Mouse (Mus musculus) embryo, embryonic 11.5 days (tissue): ENCODE results near the gene Snx25.
A peak's percentile ranks its signal among the peaks of the same experiment; 100 is the strongest.

ENCODE experiments used
- DNase-seq: peaks from one replicate; pipeline ENCODE4 v3.0.0-alpha.2; 2012; ENCODE audit warnings: low read depth, low spot score

Gene Snx25

GRCm38 (mm10) chr8:46152064-46153031, at the start of gene Snx25:
Gene Snx25 (minus strand): TSS chr8:46152159.
- peak; percentile 69 for DNase-seq

GRCm38 (mm10) chr8:46197673-46198072, 45.7 kb upstream of the Snx25 start:
- DNase-seq, result no peak

GRCm38 (mm10) chr8:46196877-46197276, 44.9 kb upstream of the Snx25 start:
- no peak for DNase-seq

- DNase-seq, result no peak
Measured at GRCm38 (mm10) chr8:46193100-46193499, 41.1 kb upstream of the Snx25 start.

- peak; percentile 41 for DNase-seq
Measured at GRCm38 (mm10) chr8:46185361-46185760, 33.4 kb upstream of the Snx25 start.

GRCm38 (mm10) chr8:46180136-46180535, 28.2 kb upstream of the Snx25 start:
- no peak for DNase-seq

- no peak for DNase-seq
Measured at GRCm38 (mm10) chr8:46173651-46174050, 21.7 kb upstream of the Snx25 start.

- no peak for DNase-seq
Measured at GRCm38 (mm10) chr8:46163870-46164190, 11.9 kb upstream of the Snx25 start.

- DNase-seq, result peak; percentile 87
Measured at GRCm38 (mm10) chr8:46162953-46163869, 11.3 kb upstream of the Snx25 start.

- DNase-seq, result no peak
Measured at GRCm38 (mm10) chr8:46153042-46153441, 1.1 kb upstream of the Snx25 start.

- peak; percentile 23 for DNase-seq
Measured at GRCm38 (mm10) chr8:46151202-46152062, 527 bp downstream of the Snx25 start, which contains the start of gene Cfap97. Gene Cfap97 (plus strand): TSS chr8:46151771.

GRCm38 (mm10) chr8:46149782-46150181, 2.2 kb downstream of the Snx25 start:
- DNase-seq, result no peak

- no peak for DNase-seq
Measured at GRCm38 (mm10) chr8:46149306-46149705, 2.7 kb downstream of the Snx25 start.

GRCm38 (mm10) chr8:46146173-46146572, 5.8 kb downstream of the Snx25 start:
- no peak for DNase-seq

GRCm38 (mm10) chr8:46143924-46144323, 8.0 kb downstream of the Snx25 start:
- DNase-seq, result no peak

GRCm38 (mm10) chr8:46143470-46143869, 8.5 kb downstream of the Snx25 start:
- no peak for DNase-seq

GRCm38 (mm10) chr8:46142498-46143081, 9.4 kb downstream of the Snx25 start:
- DNase-seq, result no peak

GRCm38 (mm10) chr8:46141688-46142087, 10.3 kb downstream of the Snx25 start:
- DNase-seq, result no peak

- no peak for DNase-seq
Measured at GRCm38 (mm10) chr8:46140376-46141120, 11.4 kb downstream of the Snx25 start.
